Mouse (Mus musculus): ENCODE measurements around the gene A730071L15Rik. TPM values are rescaled to one million over a fixed set of nuclear protein-coding genes. Genes with fewer than 3 reads are reported as not detected.

Gene A730071L15Rik
- polyA plus RNA-seq, 1 experiment from 2014 or later: 0.41 TPM

GRCm38 (mm10) chr11:6165391-6166081 is 34.3 kb upstream of the A730071L15Rik start:
- no peaks in the 10 kb centered on the region for H3K27me3 ChIP-seq
- no peak overlapping the region for H3K27ac ChIP-seq
- ATAC-seq (ENCODE audit: low FRiP score): no peak
- H3K4me3 ChIP-seq: no peak overlapping the region
- WGBS: 93% methylated on average over 7 of the region's 7 CpGs
- H3K36me3 ChIP-seq: no peaks in the 10 kb centered on the region
- no peaks in the 10 kb centered on the region for H3K4me1 ChIP-seq
- no peaks in the 10 kb centered on the region for H3K9me3 ChIP-seq (replicated peaks)
- H3K4me2 ChIP-seq (replicated peaks): no peak overlapping the region
- H3K9ac ChIP-seq: no peak overlapping the region

- 97% methylated on average over 12 of the region's 12 CpGs for WGBS
- no peaks in the 10 kb centered on the region for H3K4me1 ChIP-seq
- no peaks in the 10 kb centered on the region for H3K36me3 ChIP-seq
- no peak overlapping the region for H3K4me2 ChIP-seq (replicated peaks)
- H3K27me3 ChIP-seq: no peaks in the 10 kb centered on the region
- no peak overlapping the region; the same call in 1 of the 2 replicates for H3K27ac ChIP-seq
- no peak overlapping the region for H3K9ac ChIP-seq
- H3K9me3 ChIP-seq (replicated peaks): no peaks in the 10 kb centered on the region
- H3K4me3 ChIP-seq: no peak overlapping the region
- no peak for ATAC-seq (ENCODE audit: low FRiP score)
Observed at GRCm38 (mm10) chr11:6166351-6166750, 33.5 kb upstream of the A730071L15Rik start.

- 83% methylated on average over 2 of the region's 2 CpGs for WGBS
- no peaks in the 10 kb centered on the region for H3K9me3 ChIP-seq (replicated peaks)
- no peaks in the 10 kb centered on the region for H3K36me3 ChIP-seq
- H3K27me3 ChIP-seq: no peaks in the 10 kb centered on the region
- no peak overlapping the region for H3K9ac ChIP-seq
- no peak overlapping the region for H3K4me2 ChIP-seq (replicated peaks)
- no peak overlapping the region for H3K27ac ChIP-seq
- no peak overlapping the region for H3K4me3 ChIP-seq
- no peak for ATAC-seq (ENCODE audit: low FRiP score)
- no peaks in the 10 kb centered on the region for H3K4me1 ChIP-seq
Observed at GRCm38 (mm10) chr11:6169041-6169663, 30.7 kb upstream of the A730071L15Rik start.

GRCm38 (mm10) chr11:6174719-6175118 is 25.1 kb upstream of the A730071L15Rik start:
- Histone ChIP-seq H3K36me3 (no peaks in the 10 kb centered on the region), H3K4me1 (peaks cover 20% of the 10 kb centered on the region), H3K9ac (no peak overlapping the region), H3K27ac (no peak overlapping the region), H3K9me3 (replicated peaks) (no peaks in the 10 kb centered on the region), H3K4me2 (replicated peaks) (no peak overlapping the region), H3K4me3 (no peak overlapping the region), H3K27me3 (no peaks in the 10 kb centered on the region)
- WGBS: 75% methylated on average over 7 of the region's 7 CpGs
- ATAC-seq (ENCODE audit: low FRiP score): no peak

GRCm38 (mm10) chr11:6175506-6175905 is 24.3 kb upstream of the A730071L15Rik start:
- no peak overlapping the region for H3K4me2 ChIP-seq (replicated peaks)
- H3K36me3 ChIP-seq: no peaks in the 10 kb centered on the region
- H3K9me3 ChIP-seq (replicated peaks): no peaks in the 10 kb centered on the region
- ATAC-seq (ENCODE audit: low FRiP score): no peak
- 72% methylated on average over 1 of the region's 1 CpGs for WGBS
- H3K27me3 ChIP-seq: no peaks in the 10 kb centered on the region
- no peak overlapping the region for H3K27ac ChIP-seq
- no peak overlapping the region for H3K9ac ChIP-seq
- H3K4me3 ChIP-seq: no peak overlapping the region
- H3K4me1 ChIP-seq: peaks cover 22% of the 10 kb centered on the region

- ATAC-seq (ENCODE audit: low FRiP score): no peak
Observed at GRCm38 (mm10) chr11:6177781-6178420, 21.9 kb upstream of the A730071L15Rik start.

GRCm38 (mm10) chr11:6178673-6179166 is 21.1 kb upstream of the A730071L15Rik start:
- Histone ChIP-seq H3K4me2 (replicated peaks) (no peak overlapping the region), H3K27ac (peak overlapping the region; percentile 49; the same call in 1 of the 2 replicates), H3K36me3 (no peaks in the 10 kb centered on the region), H3K4me1 (peaks cover 29% of the 10 kb centered on the region), H3K27me3 (no peaks in the 10 kb centered on the region), H3K4me3 (no peak overlapping the region), H3K9ac (no peak overlapping the region), H3K9me3 (replicated peaks) (no peaks in the 10 kb centered on the region)
- 6% methylated on average over 2 of the region's 2 CpGs for WGBS
- no peak for ATAC-seq (ENCODE audit: low FRiP score)

More at GRCm38 (mm10) chr11:6177781-6178420, 21.9 kb upstream of the A730071L15Rik start:
- no peak overlapping the region for H3K9ac ChIP-seq
- H3K4me3 ChIP-seq: no peak overlapping the region
- no peaks in the 10 kb centered on the region for H3K27me3 ChIP-seq
- no peaks in the 10 kb centered on the region for H3K36me3 ChIP-seq
- no peaks in the 10 kb centered on the region for H3K9me3 ChIP-seq (replicated peaks)
- H3K27ac ChIP-seq: no peak overlapping the region
- H3K4me1 ChIP-seq: peaks cover 25% of the 10 kb centered on the region
- no peak overlapping the region for H3K4me2 ChIP-seq (replicated peaks)
- WGBS: 43% methylated on average over 8 of the region's 8 CpGs

- H3K4me1 ChIP-seq: peaks cover 32% of the 10 kb centered on the region
- no peak for ATAC-seq (ENCODE audit: low FRiP score)
- WGBS: 11% methylated on average over 8 of the region's 8 CpGs
Observed at GRCm38 (mm10) chr11:6179194-6179593, 20.6 kb upstream of the A730071L15Rik start.

GRCm38 (mm10) chr11:6180811-6181399 is 18.9 kb upstream of the A730071L15Rik start:
- Histone ChIP-seq H3K27me3 (no peaks in the 10 kb centered on the region), H3K9me3 (replicated peaks) (no peaks in the 10 kb centered on the region), H3K36me3 (no peaks in the 10 kb centered on the region), H3K27ac (no peak overlapping the region), H3K4me1 (peaks cover 37% of the 10 kb centered on the region), H3K4me3 (no peak overlapping the region), H3K9ac (no peak overlapping the region), H3K4me2 (replicated peaks) (no peak overlapping the region)
- WGBS: 52% methylated on average over 6 of the region's 6 CpGs
- ATAC-seq (ENCODE audit: low FRiP score): no peak

More at GRCm38 (mm10) chr11:6179194-6179593, 20.6 kb upstream of the A730071L15Rik start:
- H3K27ac ChIP-seq: peak overlapping the region; percentile 49; the same call in 1 of the 2 replicates
- no peak overlapping the region for H3K9ac ChIP-seq
- H3K27me3 ChIP-seq: no peaks in the 10 kb centered on the region
- no peak overlapping the region for H3K4me2 ChIP-seq (replicated peaks)
- no peaks in the 10 kb centered on the region for H3K36me3 ChIP-seq
- no peaks in the 10 kb centered on the region for H3K9me3 ChIP-seq (replicated peaks)
- no peak overlapping the region for H3K4me3 ChIP-seq

- no peak for ATAC-seq (ENCODE audit: low FRiP score)
- Histone ChIP-seq H3K27me3 (no peaks in the 10 kb centered on the region), H3K4me2 (replicated peaks) (no peak overlapping the region), H3K9me3 (replicated peaks) (no peaks in the 10 kb centered on the region), H3K9ac (no peak overlapping the region), H3K36me3 (0 out of 2 replicates have a peak, but pooled peaks cover 3% of the 10 kb centered on the region), H3K4me1 (peaks cover 35% of the 10 kb centered on the region), H3K27ac (no peak overlapping the region), H3K4me3 (no peak overlapping the region)
- 68% methylated on average over 2 of the region's 2 CpGs for WGBS
Observed at GRCm38 (mm10) chr11:6183246-6183645, 16.6 kb upstream of the A730071L15Rik start.

- Histone ChIP-seq H3K4me1 (peaks cover 23% of the 10 kb centered on the region), H3K9ac (0 out of 2 replicates have a peak overlapping the region, but pooled peaks have one; percentile 19), H3K27me3 (no peaks in the 10 kb centered on the region), H3K27ac (no peak overlapping the region; the same call in 1 of the 2 replicates), H3K4me3 (no peak overlapping the region), H3K4me2 (replicated peaks) (no peak overlapping the region), H3K9me3 (replicated peaks) (no peaks in the 10 kb centered on the region), H3K36me3 (0 out of 2 replicates have a peak, but pooled peaks cover 8% of the 10 kb centered on the region)
- ATAC-seq (ENCODE audit: low FRiP score): no peak
- WGBS: 78% methylated on average over 11 of the region's 11 CpGs
Observed at GRCm38 (mm10) chr11:6184202-6184935, 15.5 kb upstream of the A730071L15Rik start.
